Mouse (Mus musculus): ENCODE data around the gene Gm10961.

Gene Gm10961

DNA sequence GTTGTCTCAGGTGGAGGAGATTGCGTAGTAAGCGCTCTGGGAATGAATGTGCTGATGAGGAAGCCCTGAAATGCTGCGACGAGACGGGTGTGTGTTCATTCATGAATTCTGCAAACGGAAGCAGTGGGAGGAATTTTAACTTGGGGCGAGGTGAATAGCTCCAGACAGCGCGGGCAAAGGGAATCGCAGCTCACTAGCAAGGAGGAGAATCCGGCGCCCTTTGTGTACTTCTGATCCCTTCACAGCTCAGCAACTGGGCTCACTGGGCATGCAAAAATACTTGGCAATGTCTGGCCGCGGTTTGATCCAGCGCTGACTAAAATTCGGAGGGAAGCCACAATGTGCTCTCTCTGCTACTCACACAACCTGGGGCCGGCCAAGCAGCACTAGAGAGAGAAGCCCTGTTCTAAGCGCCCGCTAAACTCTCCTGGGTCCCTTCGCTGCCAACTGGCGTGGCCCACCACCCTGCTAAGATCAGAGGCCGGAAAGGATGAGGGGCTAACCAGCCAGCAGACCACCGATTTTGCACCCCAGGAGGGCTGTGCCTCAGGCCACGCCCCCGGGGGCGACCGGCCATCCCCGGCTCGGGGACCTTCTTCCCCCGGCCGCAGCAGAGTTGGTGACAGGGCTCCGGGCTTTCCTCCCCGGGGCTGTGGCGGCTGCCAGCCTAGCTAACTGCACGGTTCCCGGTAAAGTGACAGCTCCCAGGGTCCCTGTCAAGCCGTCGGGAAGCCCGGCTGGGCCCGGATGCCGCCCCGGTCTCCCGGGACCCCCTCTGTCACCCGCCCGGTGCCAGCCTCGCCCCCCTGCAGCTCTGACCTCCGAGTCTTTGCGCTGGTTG lies at the start of gene Gm10961:
Gene Gm10961 (plus strand): TSS at position 641 of the 841 bp plus-strand sequence.
- DNase-seq: peak in 1 of 2 experiments; percentile 56

DNA sequence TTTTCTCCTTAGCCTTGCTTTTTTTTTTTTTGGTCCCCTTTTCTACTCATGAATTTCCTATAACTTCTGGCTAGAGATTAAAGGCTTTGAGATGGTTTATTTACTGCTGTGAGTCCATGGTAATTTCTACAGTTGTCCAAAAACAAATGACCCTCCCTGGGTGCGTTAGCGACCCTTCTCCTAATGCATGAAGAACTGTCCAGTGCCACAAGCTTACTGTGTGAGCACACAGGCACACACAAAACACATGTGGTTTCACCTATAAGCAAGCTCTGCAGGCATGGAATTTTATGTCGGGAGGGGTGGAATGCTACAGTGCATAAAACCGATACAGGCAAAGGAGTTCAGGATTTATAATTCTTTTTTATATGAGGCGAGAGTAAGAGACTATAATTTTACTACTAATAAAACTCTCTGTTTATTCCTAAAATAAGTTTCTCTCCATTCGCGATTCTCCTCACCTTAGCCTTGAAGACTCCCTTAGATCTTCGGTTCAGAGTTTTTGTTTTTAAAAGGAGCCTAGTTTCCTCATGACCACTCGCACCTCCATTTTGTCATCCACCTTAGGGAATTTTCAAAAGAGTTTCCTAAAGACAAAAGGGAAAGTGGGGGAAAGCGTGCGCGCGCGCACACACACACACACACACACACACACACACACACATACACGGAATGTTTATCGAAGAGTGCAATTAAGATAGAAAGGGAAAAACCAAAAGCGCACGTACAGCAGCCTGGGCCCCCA lies 48.8 kb upstream of the Gm10961 start:
- DNase-seq: no peak

DNA sequence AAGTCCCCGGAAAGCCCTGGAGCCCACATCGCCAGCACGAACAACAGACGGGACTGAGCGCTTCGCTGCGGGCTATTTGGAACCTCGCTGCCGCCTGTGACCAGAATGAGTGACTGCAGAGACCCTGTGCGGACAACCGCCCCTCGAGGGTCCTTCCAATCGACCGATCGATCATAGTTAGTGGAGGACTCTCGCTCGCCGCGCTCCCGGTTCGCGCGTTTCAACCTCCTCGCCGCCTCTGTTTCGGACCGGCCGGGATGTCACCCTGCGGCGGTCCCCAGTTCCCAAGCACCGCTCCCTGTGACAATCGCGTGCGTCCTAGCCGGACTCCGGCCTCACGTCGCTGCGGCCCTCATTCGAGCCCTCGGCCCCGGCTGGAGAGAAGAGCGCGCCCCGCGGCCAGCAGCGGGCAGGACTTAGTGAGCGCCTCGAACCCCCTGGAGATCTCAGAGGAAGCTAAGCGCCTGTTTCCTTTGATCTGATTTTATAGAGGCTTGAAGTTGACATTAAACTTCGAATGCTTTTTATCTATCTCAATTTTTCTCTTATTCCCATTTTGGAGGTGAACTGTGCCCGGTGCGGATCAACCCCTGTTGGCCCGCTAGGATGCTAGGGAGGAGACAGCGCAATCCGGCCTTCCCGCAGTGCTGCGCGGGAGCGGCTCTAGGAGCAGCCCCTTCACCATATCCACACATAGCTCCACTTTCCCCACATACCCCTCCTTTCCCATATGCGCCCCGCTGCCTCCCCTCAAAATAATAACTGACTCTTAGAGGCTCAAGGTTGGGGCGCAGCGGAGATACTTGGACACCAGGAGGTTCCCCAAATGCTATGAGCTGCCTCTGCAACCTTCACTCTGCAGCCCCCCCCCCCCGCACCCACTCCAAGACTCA lies 48.0 kb upstream of the Gm10961 start:
- DNase-seq: peak in 1 of 2 experiments; percentile 24

DNA sequence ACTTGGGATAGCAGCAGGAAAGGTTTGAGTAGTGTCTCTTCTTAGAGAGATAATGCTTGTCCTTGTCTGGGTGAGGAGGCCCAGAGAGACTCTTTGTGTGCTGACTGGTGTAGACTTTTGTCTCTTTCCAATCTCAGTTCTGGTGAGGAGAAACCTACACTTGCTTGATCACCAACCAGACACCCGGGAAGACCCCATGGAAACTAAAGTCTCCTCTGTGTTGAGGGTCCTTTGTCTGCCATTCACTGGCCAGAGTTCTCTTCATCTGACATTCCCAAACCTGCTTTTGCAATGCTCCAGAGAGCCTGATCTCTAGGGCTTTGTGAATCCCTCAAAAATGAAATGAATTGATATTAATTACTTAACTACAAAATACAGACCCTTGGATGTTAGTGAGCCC lies 47.2 kb upstream of the Gm10961 start:
- DNase-seq: no peak

DNA sequence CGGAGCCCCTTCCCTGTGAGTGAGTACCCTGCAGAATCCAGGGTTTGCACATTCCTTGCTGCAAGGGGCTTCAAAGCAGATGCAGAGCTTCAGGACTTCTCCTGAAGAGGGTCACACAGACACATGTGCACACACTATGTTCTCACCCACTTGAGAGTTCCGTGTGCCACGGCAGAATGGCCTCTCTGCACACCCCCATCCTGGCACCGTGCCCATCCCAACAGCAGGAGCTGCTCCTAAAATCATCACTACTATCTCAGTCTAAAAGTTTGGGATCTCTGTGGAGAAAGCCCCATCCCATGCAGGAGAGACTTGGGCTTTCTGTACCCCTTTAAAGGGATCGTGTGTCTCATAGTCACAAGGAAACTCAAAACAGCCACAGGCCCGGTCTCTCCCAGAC lies 44.6 kb upstream of the Gm10961 start:
- DNase-seq: no peak

DNA sequence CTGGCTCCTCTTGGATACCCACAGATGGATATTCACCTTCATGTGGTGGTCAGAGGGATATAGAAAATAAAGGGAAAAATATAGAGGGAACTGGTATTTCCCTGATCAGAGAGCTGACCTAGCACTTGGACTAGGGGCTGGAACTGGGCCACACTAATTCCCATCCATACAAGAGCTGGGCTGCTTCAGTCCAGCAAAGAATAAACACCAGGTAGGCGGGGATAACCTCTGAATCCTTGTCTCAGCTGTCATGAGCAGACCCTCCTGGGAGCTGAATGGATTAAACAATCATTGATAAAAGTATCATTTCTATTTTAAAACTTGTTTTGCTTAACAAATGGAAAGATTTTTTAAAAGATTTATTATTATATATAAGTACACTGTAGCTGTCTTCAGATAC lies 39.5 kb upstream of the Gm10961 start:
- no peak for DNase-seq

DNA sequence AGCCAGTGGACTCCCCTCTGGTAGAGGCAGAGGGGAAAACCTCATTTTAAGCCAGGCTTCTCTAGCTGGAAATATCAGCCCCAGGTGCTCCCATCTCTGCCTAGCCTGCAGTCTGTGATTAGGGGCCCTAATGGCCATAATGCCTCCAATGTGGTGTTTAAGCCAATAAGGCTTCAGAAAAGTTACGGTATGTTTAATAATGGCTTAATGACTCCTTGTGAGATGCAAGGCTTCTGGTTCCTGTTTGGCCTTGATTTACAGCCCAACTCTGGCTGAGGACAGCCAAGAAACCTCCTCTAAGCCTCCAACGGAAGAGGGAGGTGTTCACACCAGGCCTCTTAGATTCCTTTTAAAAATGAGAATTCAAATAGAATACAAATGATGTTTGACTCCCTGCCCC lies 37.5 kb upstream of the Gm10961 start:
- no peak for DNase-seq

DNA sequence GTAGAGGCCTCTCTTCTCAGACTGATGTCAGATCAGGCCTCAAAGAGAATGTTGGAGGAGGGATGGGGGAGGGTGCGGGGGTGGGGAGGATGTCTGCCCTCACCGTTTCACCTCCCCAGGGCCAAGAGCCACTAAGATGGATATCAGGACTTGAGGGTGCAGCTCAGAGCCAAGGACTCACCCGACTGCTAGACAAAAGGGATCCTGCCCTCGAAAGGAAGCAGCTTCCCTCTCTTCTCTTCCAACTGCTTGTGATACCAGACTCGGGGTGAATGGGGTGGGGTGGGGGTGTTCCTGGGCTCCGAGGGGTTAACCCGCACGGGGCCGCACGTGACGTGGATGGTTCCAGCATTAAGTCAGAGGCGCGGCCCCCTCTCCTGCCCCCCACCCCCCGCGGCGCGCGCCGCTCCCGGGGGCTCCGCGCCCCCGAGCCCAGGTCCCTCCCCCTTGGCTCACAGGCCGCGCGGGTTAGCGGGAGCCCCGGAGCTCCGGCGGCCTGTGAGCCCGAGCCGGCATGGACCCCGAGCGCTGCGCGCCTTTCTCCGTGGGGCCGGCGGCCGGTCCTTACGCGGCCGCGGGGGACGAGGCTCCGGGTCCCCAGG lies 36.4 kb upstream of the Gm10961 start, which contains the start of gene Alx3:
Gene Alx3 (plus strand): TSS at position 370 of the 602 bp plus-strand sequence.
- no peak for DNase-seq

DNA sequence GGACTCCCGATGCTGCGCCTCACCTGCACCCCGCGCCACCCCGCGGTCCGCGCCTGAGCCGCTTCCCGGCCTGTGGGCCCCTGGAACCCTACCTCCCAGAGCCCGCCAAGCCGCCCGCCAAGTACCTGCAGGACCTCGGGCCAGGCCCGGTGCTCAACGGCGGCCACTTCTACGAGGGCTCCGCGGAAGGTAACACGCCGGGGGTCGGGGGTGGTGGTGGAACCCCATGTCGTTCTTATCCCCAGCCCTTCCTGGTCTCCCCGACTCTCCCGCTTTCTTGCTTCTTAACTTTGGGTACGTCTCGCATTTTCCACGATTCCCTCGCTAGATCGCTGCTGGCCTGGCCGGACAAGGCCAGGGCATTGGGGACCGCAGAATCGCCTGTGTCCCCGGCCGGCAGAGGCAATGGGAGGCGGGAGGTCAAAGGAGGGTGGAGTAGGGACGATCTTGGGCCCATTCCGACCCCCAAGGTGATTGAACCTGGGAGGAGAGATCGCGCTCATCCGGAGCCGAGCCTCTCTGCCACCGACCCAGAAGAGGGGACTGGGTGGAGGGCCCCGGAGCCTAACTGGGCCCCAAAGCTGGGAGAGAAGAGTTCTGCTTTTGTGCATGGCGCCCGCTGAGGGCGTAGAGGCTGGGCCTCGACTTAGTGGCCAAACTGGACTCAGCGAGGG lies 35.7 kb upstream of the Gm10961 start:
- DNase-seq: peak in 1 of 2 experiments; percentile 29

DNA sequence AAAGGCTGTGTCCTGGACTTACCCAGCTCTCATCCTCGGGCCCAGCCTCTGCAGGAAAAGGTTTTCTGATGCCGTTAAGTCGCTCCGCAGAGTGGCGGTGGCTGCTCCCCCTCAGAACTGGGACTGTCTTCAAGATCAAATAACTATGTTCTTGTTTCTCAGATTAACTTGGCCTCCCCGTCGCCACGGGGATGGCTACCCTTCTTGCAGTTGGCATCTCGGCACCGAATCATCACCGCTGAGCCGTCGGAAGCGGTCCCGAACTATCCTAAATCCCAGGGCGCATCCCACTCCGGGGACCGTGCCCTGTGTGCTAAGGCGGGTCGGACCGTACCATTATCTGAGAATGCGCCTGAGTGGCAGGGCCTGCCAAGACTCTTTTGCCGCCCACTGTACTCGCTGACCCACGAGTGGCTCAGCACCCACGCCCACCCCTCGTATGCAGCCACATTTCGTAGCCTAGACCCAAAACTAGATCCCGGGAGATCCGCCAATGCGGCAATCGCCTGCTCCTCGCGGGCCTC lies 35.1 kb upstream of the Gm10961 start:
- peak in 1 of 2 experiments; percentile 28 for DNase-seq

DNA sequence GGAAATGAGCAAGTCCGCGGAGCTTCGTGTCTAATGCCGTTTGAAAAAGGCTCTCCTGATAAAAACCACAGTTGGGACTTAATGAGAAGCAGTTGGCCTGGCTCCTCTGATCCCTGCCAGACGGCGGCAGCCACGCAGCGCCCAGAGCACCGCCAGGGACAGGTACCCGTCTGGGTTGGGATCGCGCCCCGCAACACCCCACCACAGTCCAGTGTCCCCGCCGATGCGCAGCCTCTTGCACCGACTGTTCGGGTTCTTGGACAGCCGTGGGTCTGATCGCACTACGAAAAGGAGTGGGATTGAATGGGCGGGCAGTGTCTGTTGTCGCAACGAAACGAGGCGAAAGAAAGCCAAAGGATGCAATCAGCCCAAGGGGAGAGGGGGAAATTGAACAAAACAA lies 34.6 kb upstream of the Gm10961 start:
- DNase-seq: peak in 1 of 2 experiments; percentile 35

DNA sequence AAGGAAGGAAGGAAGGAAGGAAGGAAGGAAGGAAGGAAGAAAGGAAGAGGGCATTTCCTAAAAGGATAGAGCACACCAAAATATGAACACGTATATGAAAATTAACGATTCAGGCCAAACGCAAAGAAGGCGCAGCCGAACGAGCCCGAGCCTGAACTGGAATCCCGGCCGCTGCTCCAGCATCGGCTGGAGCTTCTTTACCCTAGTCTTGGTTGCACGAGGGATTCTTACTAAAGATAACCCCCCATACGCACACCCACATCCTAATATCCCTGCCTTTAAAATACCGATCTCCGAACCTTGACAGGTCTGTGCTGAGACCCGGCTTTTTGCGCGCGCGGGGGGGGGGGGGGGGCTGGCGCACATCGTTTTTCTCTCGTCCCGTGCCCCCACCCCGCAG lies 34.0 kb upstream of the Gm10961 start:
- no peak for DNase-seq

DNA sequence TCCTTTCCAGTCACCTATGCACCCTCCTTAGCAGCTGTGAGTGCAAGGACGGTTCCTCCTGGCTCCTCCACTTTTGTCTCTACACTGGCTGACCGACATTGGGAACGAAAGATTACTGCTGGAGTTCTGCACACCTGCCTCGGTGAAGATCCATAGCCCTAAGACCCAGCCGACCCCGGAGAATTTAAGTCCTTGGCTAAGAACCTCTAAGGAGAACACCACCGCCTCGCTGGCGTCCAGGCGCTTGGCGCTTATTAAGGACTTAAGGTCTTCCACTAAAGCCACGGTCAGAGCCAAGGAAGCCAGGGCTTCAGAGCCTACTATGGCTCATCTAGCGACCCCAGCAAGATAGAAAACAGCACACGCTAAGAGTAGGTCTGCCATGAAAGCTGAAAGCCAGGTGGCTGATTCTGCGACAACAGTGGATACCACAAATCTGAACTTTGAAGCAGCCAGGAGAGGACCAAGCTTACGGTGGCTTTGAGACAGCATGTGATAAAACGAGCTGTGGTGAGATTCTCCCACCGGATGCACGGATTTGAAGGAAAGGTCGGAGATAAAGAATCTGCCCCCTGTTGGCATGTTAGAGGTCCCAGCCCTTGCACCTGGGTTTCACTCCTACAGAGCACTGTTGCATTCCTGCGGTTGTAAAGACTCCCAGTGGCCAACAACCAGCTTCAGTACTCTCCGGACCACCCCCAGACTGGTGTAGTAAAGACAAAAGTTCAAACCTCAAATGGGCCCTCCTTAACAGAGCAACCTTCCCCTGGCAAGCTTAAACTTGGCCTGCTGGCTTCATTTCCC lies 33.3 kb upstream of the Gm10961 start:
- DNase-seq: no peak

DNA sequence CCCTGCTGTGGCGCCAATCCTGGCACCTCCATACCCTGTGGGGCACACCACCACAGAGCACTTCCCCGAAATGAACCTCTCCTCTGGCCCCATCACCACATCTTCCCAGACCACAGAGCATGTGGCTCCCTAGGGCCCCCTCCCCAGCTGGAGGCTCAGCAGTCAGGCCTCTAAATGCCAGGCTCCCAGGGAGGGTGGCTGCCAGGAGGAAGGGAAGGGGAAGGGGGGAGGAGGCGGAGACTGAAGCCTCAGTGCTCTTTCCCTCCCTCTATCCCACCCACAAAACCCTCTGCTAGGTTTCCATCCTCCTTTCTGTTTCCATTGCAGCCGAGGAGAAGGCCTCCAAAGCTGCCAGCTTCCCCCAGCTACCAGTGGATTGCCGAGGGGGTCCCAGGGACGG lies 31.0 kb upstream of the Gm10961 start:
- no peak for DNase-seq

DNA sequence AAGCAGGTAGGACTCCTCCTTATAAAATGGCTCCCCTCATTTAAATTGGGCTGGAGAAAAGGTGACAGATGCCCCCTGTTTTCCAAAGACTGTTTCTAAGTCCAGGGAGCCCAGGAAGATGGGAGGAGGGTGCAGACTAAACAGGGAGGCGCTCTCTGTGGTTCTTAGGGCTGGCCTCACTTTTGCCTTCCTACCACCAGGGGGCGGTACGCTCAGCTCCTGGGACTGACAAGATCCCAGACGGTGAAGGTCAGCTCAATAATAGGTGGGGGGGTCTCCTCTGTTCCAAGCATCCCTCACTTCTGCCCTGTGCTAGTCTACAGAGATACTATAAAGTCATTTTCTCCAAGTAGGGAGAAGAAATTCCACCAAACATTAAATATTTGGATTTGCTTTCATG lies 25.8 kb upstream of the Gm10961 start:
- DNase-seq: peak; percentile 52 to 67

DNA sequence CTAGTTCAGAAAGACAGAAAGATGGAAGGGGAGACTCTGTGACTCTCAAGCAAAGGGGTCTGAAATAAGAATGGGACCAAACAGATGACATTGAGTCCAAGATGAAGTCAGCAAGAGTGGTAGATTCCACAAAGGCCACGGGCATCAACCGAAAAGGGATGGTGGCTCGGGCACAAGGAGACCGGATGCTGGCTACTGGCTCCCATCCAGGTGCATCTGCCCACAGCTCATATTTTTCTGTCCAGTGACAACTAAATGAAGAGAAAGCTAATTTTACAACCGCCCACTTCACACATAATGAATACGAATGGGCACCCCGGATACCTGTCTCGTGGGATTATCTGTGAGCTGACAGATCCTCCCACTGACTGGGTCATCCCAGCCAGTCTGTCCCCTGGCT lies 23.9 kb upstream of the Gm10961 start:
- DNase-seq: no peak

DNA sequence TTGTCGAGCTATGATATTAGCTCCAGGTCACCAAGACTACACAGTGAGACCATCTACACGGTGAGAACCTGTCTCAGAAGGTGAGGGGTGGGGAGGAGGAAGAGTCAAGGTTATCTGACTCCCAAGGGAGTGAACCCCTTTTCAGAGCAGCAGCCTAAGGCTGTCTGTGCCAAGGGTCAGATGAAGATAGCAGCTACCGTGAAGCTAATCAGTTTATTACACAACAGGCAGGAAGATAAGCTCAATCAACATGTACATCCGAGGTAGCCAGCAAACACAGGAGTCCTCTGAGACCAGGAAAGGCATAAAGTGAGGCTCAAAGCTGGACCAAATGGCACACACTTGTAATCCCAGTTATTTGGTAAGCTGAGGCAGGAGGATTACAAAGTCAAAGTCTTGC lies 22.3 kb upstream of the Gm10961 start:
- no peak for DNase-seq

DNA sequence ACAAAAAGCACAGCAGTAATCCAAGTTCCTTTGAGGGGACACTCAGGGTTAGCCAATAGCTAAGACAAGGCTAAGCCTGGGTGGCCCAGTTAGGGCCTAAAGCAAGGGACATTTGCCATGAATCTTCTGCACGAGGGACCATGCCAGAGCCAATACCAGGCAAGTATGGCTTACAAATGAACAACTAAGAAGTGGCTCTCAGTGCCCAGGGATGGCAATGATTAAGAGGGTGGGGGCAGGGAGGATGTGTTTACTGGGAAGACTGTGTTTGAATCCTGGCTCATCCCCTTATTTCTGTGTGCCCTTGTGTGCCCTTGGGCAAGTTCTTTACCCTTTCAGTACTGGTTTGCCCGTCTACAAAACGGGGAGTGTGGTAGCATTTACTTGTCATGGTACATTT lies 21.7 kb upstream of the Gm10961 start:
- no peak for DNase-seq

DNA sequence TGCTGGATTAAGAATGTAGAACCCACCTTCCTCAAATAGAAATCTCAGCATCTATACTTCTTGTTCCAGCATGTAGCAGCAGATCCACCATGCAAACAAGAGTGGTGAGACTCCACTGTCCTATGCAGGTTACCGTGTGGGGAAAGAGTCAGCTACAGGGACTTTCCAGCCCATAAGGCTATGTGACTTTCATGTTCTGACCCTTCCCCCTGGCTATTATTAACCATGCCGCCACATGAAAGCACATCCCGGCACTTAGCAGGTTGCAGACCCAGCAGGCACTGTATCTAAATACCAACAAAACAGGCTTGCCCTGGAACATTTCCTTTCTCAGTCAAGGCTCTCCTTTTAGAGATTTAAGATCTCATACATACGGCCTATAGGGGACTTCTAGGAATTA lies 19.7 kb upstream of the Gm10961 start:
- DNase-seq: no peak

DNA sequence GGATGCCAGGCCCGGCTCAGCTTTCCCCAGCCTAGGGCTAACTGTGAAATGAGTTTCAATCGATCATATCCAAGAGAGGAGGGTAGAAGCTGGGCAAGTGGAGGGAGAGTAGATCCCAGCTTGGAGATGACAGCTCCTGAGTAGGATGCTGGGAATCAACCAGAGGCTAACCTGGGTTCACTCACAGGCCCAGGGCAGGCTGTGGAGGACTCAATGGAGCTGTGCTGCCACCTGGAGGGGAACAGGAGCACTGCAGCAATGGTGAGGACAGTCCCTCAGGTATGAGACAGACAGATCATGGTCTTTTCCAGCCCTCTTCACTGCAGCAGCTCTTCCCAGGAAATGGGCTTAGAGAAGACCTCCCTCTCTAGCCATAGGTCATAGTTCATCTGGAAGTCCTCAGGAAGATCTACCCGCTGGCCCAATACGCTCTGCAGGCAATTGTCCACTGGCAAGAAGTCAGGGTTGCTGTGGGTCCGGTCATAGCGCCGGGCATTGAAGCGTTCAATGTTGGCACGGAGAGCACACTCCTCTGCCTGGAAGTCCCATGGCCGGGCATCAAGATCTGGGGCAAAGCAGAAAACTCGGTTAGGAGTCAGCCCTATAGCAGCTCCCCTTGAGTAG lies 18.1 kb upstream of the Gm10961 start:
- DNase-seq: peak; percentile 74 to 81

Measured in cerebellum, adult 18-20 months (tissue).